Mouse (Mus musculus): ENCODE measurements around the gene C2cd4a. TPM values are rescaled to one million over a fixed set of nuclear protein-coding genes. Genes with fewer than 3 reads are reported as not detected.

The C2cd4a gene
- polyA plus RNA-seq, 1 experiment from 2014 or later: 0.56 TPM

- Histone ChIP-seq H3K9me3 (replicated peaks; ENCODE audit: control insufficient read depth, low read length) (no peaks in the 10 kb centered on the region), H3K27me3 (ENCODE audit: control insufficient read depth, insufficient read depth, low read length) (peaks cover 15% of the 10 kb centered on the region), H3K4me3 (ENCODE audit: low read depth, low read length) (no peak overlapping the region), H3K4me1 (ENCODE audit: control insufficient read depth, insufficient read depth, low read length) (0 out of 2 replicates have a peak, but pooled peaks cover 1% of the 10 kb centered on the region), H3K9ac (ENCODE audit: low read depth, low read length) (no peak overlapping the region), H3K36me3 (ENCODE audit: control insufficient read depth, insufficient read depth, low read length) (no peaks in the 10 kb centered on the region), H3K27ac (ENCODE audit: low read depth, low read length) (no peak overlapping the region), H3K4me2 (no peak overlapping the region)
- ATAC-seq (replicated peaks; ENCODE audit: insufficient number of reproducible peaks, low FRiP score, low TSS enrichment): no peak
- WGBS (ENCODE audit: insufficient replicate concordance): 77% methylated on average over 7 of the region's 7 CpGs
Measured at GRCm38 (mm10) chr9:67825527-67825926, 6.6 kb downstream of the C2cd4a start.

DNA sequence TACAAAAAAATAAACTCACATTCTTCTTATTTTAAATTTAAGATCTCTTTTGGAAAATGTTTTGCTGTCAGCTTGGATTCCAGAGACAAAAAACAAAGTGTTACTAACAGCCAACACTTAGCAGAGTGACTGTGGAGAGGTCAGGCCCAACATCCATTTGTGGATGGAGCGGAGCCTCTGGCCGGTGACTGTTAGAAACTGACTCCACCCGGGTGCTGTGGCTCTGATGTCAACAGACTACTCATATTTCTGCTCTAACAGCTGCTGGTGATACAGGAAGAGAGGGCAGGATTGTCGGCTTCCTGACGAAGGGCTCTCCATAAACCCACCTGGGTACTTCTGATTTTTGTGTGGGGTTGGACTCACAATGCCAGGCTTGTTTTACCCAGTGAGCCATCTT, 9.0 kb downstream of the C2cd4a start:
- Histone ChIP-seq H3K27me3 (ENCODE audit: control insufficient read depth, insufficient read depth, low read length) (no peaks in the 10 kb centered on the region), H3K4me2 (no peak overlapping the region), H3K9me3 (replicated peaks; ENCODE audit: control insufficient read depth, low read length) (no peaks in the 10 kb centered on the region), H3K9ac (ENCODE audit: low read depth, low read length) (no peak overlapping the region), H3K36me3 (ENCODE audit: control insufficient read depth, insufficient read depth, low read length) (no peaks in the 10 kb centered on the region), H3K27ac (ENCODE audit: low read depth, low read length) (no peak overlapping the region), H3K4me3 (ENCODE audit: low read depth, low read length) (no peak overlapping the region), H3K4me1 (ENCODE audit: control insufficient read depth, insufficient read depth, low read length) (peaks cover 4% of the 10 kb centered on the region; the same call in 1 of the 2 replicates)
- 42% methylated on average over 5 of the region's 5 CpGs for WGBS (ENCODE audit: insufficient replicate concordance)
- no peak for ATAC-seq (replicated peaks; ENCODE audit: insufficient number of reproducible peaks, low FRiP score, low TSS enrichment)

GRCm38 (mm10) chr9:67818668-67818950, 13.5 kb downstream of the C2cd4a start:
- Histone ChIP-seq H3K9ac (ENCODE audit: low read depth, low read length) (no peak overlapping the region; the same call in 1 of the 2 replicates), H3K27me3 (ENCODE audit: control insufficient read depth, insufficient read depth, low read length) (no peaks in the 10 kb centered on the region), H3K4me1 (ENCODE audit: control insufficient read depth, insufficient read depth, low read length) (peaks cover 18% of the 10 kb centered on the region), H3K4me2 (no peak overlapping the region), H3K36me3 (ENCODE audit: control insufficient read depth, insufficient read depth, low read length) (no peaks in the 10 kb centered on the region), H3K27ac (ENCODE audit: low read depth, low read length) (peak overlapping the region; percentile 93), H3K4me3 (ENCODE audit: low read depth, low read length) (no peak overlapping the region), H3K9me3 (replicated peaks; ENCODE audit: control insufficient read depth, low read length) (no peaks in the 10 kb centered on the region)
- WGBS (ENCODE audit: insufficient replicate concordance): 42% methylated on average over 4 of the region's 4 CpGs
- ATAC-seq (replicated peaks; ENCODE audit: insufficient number of reproducible peaks, low FRiP score, low TSS enrichment): no peak

DNA sequence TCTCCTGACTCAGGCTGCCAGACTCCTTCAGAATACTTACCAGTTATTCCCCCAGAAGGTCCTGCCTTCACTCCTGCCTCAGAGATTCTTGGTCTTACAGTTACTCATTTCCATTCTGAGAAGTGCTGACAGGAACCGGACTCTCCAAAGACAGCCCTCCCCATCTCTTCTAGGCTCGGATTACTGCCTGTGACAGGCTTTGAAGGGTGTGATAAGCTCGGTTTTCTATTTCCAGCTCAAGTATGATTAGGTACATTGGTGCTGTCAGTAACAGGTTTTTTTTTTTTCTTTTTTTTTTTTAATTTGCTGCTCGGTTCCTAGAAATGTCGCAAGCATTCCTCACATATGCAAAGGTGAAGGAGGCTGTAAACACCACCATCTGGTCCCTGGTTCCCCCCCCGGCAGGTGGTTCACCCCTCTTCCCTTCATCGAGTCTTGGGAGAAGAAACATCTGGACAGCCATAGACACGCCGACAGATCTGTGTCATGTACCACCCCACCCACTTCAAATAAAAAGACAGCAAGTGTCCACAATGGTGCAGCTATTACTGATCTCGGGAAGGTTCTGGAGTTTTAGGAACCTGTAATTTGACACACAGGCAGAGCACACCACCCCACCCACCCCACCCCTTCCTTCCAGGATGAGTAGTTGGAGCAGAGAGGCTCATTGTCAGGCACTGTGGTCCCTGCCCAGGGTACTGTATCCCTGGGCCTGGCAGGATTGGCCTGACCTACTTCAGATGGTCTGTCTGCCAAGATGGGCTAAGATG, 14.0 kb downstream of the C2cd4a start:
- ATAC-seq (replicated peaks; ENCODE audit: insufficient number of reproducible peaks, low FRiP score, low TSS enrichment): peak; percentile 73
- 22% methylated on average over 10 of the region's 10 CpGs for WGBS (ENCODE audit: insufficient replicate concordance)
- Histone ChIP-seq H3K27ac (ENCODE audit: low read depth, low read length) (peak overlapping the region; percentile 93), H3K9me3 (replicated peaks; ENCODE audit: control insufficient read depth, low read length) (no peaks in the 10 kb centered on the region), H3K36me3 (ENCODE audit: control insufficient read depth, insufficient read depth, low read length) (no peaks in the 10 kb centered on the region), H3K4me3 (ENCODE audit: low read depth, low read length) (no peak overlapping the region; the same call in 1 of the 2 replicates), H3K27me3 (ENCODE audit: control insufficient read depth, insufficient read depth, low read length) (no peaks in the 10 kb centered on the region), H3K4me1 (ENCODE audit: control insufficient read depth, insufficient read depth, low read length) (peaks cover 19% of the 10 kb centered on the region), H3K4me2 (peak overlapping the region; percentile 43), H3K9ac (ENCODE audit: low read depth, low read length) (no peak overlapping the region; the same call in 1 of the 2 replicates)

- WGBS (ENCODE audit: insufficient replicate concordance): 67% methylated on average over 2 of the region's 2 CpGs
- no peak overlapping the region for H3K9ac ChIP-seq (ENCODE audit: low read depth, low read length)
- no peak overlapping the region for H3K4me3 ChIP-seq (ENCODE audit: low read depth, low read length)
- no peaks in the 10 kb centered on the region for H3K36me3 ChIP-seq (ENCODE audit: control insufficient read depth, insufficient read depth, low read length)
- peaks cover 19% of the 10 kb centered on the region for H3K4me1 ChIP-seq (ENCODE audit: control insufficient read depth, insufficient read depth, low read length)
- no peak for ATAC-seq (replicated peaks; ENCODE audit: insufficient number of reproducible peaks, low FRiP score, low TSS enrichment)
- no peaks in the 10 kb centered on the region for H3K27me3 ChIP-seq (ENCODE audit: control insufficient read depth, insufficient read depth, low read length)
- no peak overlapping the region for H3K4me2 ChIP-seq
- no peak overlapping the region for H3K27ac ChIP-seq (ENCODE audit: low read depth, low read length)
- no peaks in the 10 kb centered on the region for H3K9me3 ChIP-seq (replicated peaks; ENCODE audit: control insufficient read depth, low read length)
Measured at GRCm38 (mm10) chr9:67816172-67816928, 15.8 kb downstream of the C2cd4a start.

GRCm38 (mm10) chr9:67813665-67814337, 18.3 kb downstream of the C2cd4a start:
- Histone ChIP-seq H3K4me3 (ENCODE audit: low read depth, low read length) (no peak overlapping the region), H3K9ac (ENCODE audit: low read depth, low read length) (no peak overlapping the region), H3K36me3 (ENCODE audit: control insufficient read depth, insufficient read depth, low read length) (no peaks in the 10 kb centered on the region), H3K9me3 (replicated peaks; ENCODE audit: control insufficient read depth, low read length) (no peaks in the 10 kb centered on the region), H3K27ac (ENCODE audit: low read depth, low read length) (peak overlapping the region; percentile 67), H3K4me2 (no peak overlapping the region), H3K4me1 (ENCODE audit: control insufficient read depth, insufficient read depth, low read length) (peaks cover 23% of the 10 kb centered on the region), H3K27me3 (ENCODE audit: control insufficient read depth, insufficient read depth, low read length) (no peaks in the 10 kb centered on the region)
- 10% methylated on average over 8 of the region's 8 CpGs for WGBS (ENCODE audit: insufficient replicate concordance)
- no peak for ATAC-seq (replicated peaks; ENCODE audit: insufficient number of reproducible peaks, low FRiP score, low TSS enrichment)

GRCm38 (mm10) chr9:67813171-67813570, 19.0 kb downstream of the C2cd4a start:
- ATAC-seq (replicated peaks; ENCODE audit: insufficient number of reproducible peaks, low FRiP score, low TSS enrichment): no peak
- no peak overlapping the region for H3K4me3 ChIP-seq (ENCODE audit: low read depth, low read length)
- H3K4me1 ChIP-seq (ENCODE audit: control insufficient read depth, insufficient read depth, low read length): peaks cover 19% of the 10 kb centered on the region
- no peaks in the 10 kb centered on the region for H3K27me3 ChIP-seq (ENCODE audit: control insufficient read depth, insufficient read depth, low read length)
- no peak overlapping the region for H3K4me2 ChIP-seq
- H3K27ac ChIP-seq (ENCODE audit: low read depth, low read length): no peak overlapping the region
- WGBS (ENCODE audit: insufficient replicate concordance): 67% methylated on average over 4 of the region's 4 CpGs
- H3K9ac ChIP-seq (ENCODE audit: low read depth, low read length): no peak overlapping the region
- H3K36me3 ChIP-seq (ENCODE audit: control insufficient read depth, insufficient read depth, low read length): no peaks in the 10 kb centered on the region
- H3K9me3 ChIP-seq (replicated peaks; ENCODE audit: control insufficient read depth, low read length): no peaks in the 10 kb centered on the region

GRCm38 (mm10) chr9:67811116-67811515, 21.0 kb downstream of the C2cd4a start:
- 86% methylated on average over 3 of the region's 3 CpGs for WGBS (ENCODE audit: insufficient replicate concordance)
- no peak for ATAC-seq (replicated peaks; ENCODE audit: insufficient number of reproducible peaks, low FRiP score, low TSS enrichment)
- no peaks in the 10 kb centered on the region for H3K27me3 ChIP-seq (ENCODE audit: control insufficient read depth, insufficient read depth, low read length)

More at GRCm38 (mm10) chr9:67811116-67811515, 21.0 kb downstream of the C2cd4a start:
- H3K4me2 ChIP-seq: no peak overlapping the region
- no peaks in the 10 kb centered on the region for H3K9me3 ChIP-seq (replicated peaks; ENCODE audit: control insufficient read depth, low read length)
- H3K27ac ChIP-seq (ENCODE audit: low read depth, low read length): no peak overlapping the region
- peaks cover 25% of the 10 kb centered on the region for H3K4me1 ChIP-seq (ENCODE audit: control insufficient read depth, insufficient read depth, low read length)
- no peaks in the 10 kb centered on the region for H3K36me3 ChIP-seq (ENCODE audit: control insufficient read depth, insufficient read depth, low read length)
- H3K9ac ChIP-seq (ENCODE audit: low read depth, low read length): no peak overlapping the region
- no peak overlapping the region for H3K4me3 ChIP-seq (ENCODE audit: low read depth, low read length)
